Mouse (Mus musculus) midbrain, embryonic 11.5 days (tissue): Measurements from ENCODE around the gene Map3k14. TPM values are rescaled to one million over a fixed set of nuclear protein-coding genes. Genes with fewer than 3 reads are reported as not detected.

Source experiments
- ATAC-seq: fragments of 200-750 bp; cut with Nextera tagmentation; 2 replicates; pipeline ENCODE4 v1.8.0; 2017; ENCODE audit warnings: moderate TSS enrichment, moderate library complexity; ENCODE audit not compliant: low FRiP score
- DNase-seq: peaks from one replicate; pipeline ENCODE4 v3.0.0; 2015; ENCODE audit warnings: low spot score; ENCODE audit errors: missing footprints
- H3K27ac ChIP-seq: fragments of 300-500 bp; sonication (generic); 2 replicates; pipeline ENCODE4 v1.5.1; 2014; ENCODE audit warnings: low read depth, low read length
- H3K27me3 ChIP-seq: fragments of 300-500 bp; sonication (generic); 2 replicates; pipeline ENCODE4 v1.6.1; 2014; ENCODE audit warnings: mild to moderate bottlenecking, low read length, moderate library complexity, mixed read lengths; ENCODE audit not compliant: control insufficient read depth, insufficient read depth
- H3K36me3 ChIP-seq: fragments of 300-500 bp; sonication (generic); 2 replicates; pipeline ENCODE4 v1.6.1; 2014; ENCODE audit warnings: mild to moderate bottlenecking, low read length, moderate library complexity, mixed read lengths; ENCODE audit not compliant: control insufficient read depth, insufficient read depth
- H3K4me1 ChIP-seq: fragments of 300-500 bp; sonication (generic); 2 replicates; pipeline ENCODE4 v1.6.1; 2014; ENCODE audit warnings: low read length; ENCODE audit not compliant: control insufficient read depth, insufficient read depth
- H3K4me2 ChIP-seq: fragments of 300-500 bp; sonication (generic); 2 replicates; pipeline ENCODE4 v1.6.1; 2014; ENCODE audit warnings: mild to moderate bottlenecking, moderate library complexity
- H3K4me3 ChIP-seq: fragments of 300-500 bp; sonication (generic); 2 replicates; pipeline ENCODE4 v1.5.1; 2014; ENCODE audit warnings: low read depth, low read length
- H3K9ac ChIP-seq: fragments of 300-500 bp; sonication (generic); 2 replicates; pipeline ENCODE4 v1.6.1; 2014; ENCODE audit warnings: low read length
- H3K9me3 ChIP-seq: fragments of 300-500 bp; sonication (generic); 2 replicates; pipeline ENCODE4 v1.6.1; 2016; ENCODE audit warnings: low read length; ENCODE audit not compliant: control insufficient read depth
- WGBS: fragments of 180-500 bp; shearing (Covaris S2); extraction: QIAGEN DNeasy Blood & Tissue Kit; methylation state at CpG from one replicate; pipeline ENCODE4 v1.1.7; 2014; 5-methylcytosine and 5-hydroxymethylcytosine counted together
- polyA plus RNA-seq: library from polyadenylated mRNA; unstranded; fragments of >200 nt; fragmentation: Nextera tagmentation; extraction: Ambion mirVana; gene quantifications from 2 replicates; pipeline ENCODE4 v1.2.1, GENCODE M21; 2014

Map3k14 gene
- polyA plus RNA-seq, 1 experiment from 2014 or later, result 3.3 TPM

- Histone ChIP-seq H3K9me3 (no peaks in the 10 kb centered on the region), H3K9ac (no peak overlapping the region), H3K4me1 (peaks cover 3% of the 10 kb centered on the region), H3K27me3 (no peaks in the 10 kb centered on the region), H3K4me3 (no peak overlapping the region), H3K4me2 (no peak overlapping the region), H3K27ac (no peak overlapping the region), H3K36me3 (no peaks in the 10 kb centered on the region)
- WGBS, result 87% methylated on average over 4 of the region's 4 CpGs
- ATAC-seq (no peak), DNase-seq (no peak)
Measured at GRCm38 (mm10) chr11:103257938-103258481, 9.3 kb downstream of the Map3k14 start.

DNA sequence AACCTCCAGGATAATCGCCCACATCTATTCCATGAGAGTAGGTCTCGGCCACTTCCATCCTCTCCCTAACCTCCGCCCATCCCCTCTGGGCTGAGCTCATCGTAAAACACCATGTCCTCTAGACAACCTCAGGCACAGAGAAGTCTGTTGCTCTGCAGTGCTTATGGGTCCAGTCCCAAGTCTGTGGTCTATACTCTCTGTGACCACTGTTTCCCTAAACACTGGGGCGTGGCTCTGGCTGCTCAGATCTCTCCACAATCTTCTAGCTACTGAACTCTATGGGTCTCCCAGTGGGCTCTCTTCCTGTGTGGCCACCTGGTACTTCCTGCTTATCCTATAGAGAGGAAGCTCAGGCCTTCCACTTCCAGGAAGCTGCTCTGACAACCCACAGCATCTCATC lies 13.7 kb downstream of the Map3k14 start:
- H3K36me3 ChIP-seq, result no peaks in the 10 kb centered on the region
- H3K4me3 ChIP-seq, result no peak overlapping the region
- no peaks in the 10 kb centered on the region; the same call in 1 of the 2 replicates for H3K4me1 ChIP-seq
- H3K9ac ChIP-seq, result no peak overlapping the region
- H3K9me3 ChIP-seq, result no peaks in the 10 kb centered on the region
- ATAC-seq (no peak), DNase-seq (no peak)
- 91% methylated on average over 5 of the region's 5 CpGs for WGBS
- H3K27me3 ChIP-seq, result no peaks in the 10 kb centered on the region
- no peak overlapping the region for H3K4me2 ChIP-seq
- H3K27ac ChIP-seq, result no peak overlapping the region

DNA sequence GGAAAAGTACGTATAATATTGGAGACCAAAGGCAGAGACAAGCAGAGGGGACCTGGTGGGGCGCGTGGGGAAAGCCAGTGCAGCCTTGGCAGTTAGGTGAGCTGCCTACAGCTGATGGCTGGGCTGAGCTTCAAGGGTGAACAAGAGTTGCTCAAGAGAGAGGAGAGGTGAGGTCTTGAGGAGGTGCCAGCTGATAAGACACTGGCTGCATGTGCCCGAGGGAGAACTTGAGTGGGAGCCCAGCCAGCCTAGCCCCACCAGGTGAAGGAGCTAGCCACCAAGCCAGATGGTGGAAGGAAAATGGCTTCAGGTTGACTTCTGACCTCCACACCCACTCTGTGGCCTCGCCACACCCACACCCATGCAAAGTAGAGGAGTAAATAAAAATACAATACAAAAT lies 14.9 kb downstream of the Map3k14 start:
- WGBS, result 91% methylated on average over 5 of the region's 5 CpGs
- H3K4me3 ChIP-seq, result no peak overlapping the region
- H3K27ac ChIP-seq, result no peak overlapping the region
- DNase-seq (no peak), ATAC-seq (no peak)
- no peaks in the 10 kb centered on the region; the same call in 1 of the 2 replicates for H3K4me1 ChIP-seq
- no peaks in the 10 kb centered on the region for H3K27me3 ChIP-seq
- H3K36me3 ChIP-seq, result no peaks in the 10 kb centered on the region
- no peaks in the 10 kb centered on the region for H3K9me3 ChIP-seq
- no peak overlapping the region for H3K4me2 ChIP-seq
- no peak overlapping the region for H3K9ac ChIP-seq

- Histone ChIP-seq H3K4me3 (no peak overlapping the region), H3K9ac (no peak overlapping the region), H3K4me2 (no peak overlapping the region), H3K9me3 (no peaks in the 10 kb centered on the region), H3K4me1 (no peaks in the 10 kb centered on the region; the same call in 1 of the 2 replicates), H3K36me3 (no peaks in the 10 kb centered on the region), H3K27me3 (no peaks in the 10 kb centered on the region), H3K27ac (no peak overlapping the region)
- ATAC-seq (no peak), DNase-seq (no peak)
- 91% methylated on average over 3 of the region's 3 CpGs for WGBS
Measured at GRCm38 (mm10) chr11:103250324-103250723, 16.9 kb downstream of the Map3k14 start.

- no peaks in the 10 kb centered on the region for H3K27me3 ChIP-seq
- DNase-seq, result no peak
- no peak overlapping the region for H3K4me3 ChIP-seq
- H3K9me3 ChIP-seq, result no peaks in the 10 kb centered on the region
- 81% methylated on average over 6 of the region's 6 CpGs for WGBS
- H3K4me2 ChIP-seq, result no peak overlapping the region
- ATAC-seq, result no peak
- no peaks in the 10 kb centered on the region; the same call in 1 of the 2 replicates for H3K4me1 ChIP-seq
- no peaks in the 10 kb centered on the region for H3K36me3 ChIP-seq
- no peak overlapping the region for H3K27ac ChIP-seq
- H3K9ac ChIP-seq, result no peak overlapping the region
Measured at GRCm38 (mm10) chr11:103249509-103249908, 17.8 kb downstream of the Map3k14 start.

DNA sequence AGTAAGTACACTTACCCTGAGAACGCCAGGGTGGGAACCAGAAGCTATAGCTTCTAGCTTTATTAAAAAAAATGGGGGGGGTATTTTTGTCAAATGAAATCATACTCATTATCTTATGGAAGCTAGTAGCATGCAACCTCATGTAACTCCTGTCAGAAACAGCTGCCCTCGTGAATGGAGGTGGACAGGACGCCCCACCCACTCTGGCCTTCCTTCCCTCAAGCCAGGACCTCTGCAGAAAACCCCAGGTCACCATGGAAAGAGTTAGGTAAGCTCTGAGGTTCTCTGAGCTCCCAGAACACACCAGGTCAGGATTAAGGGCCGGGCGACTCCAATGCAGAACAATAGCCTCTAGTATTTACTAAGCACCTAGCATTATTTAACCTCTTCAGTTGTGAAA lies 18.4 kb downstream of the Map3k14 start:
- Histone ChIP-seq H3K4me2 (no peak overlapping the region), H3K4me1 (no peaks in the 10 kb centered on the region; the same call in 1 of the 2 replicates), H3K9ac (no peak overlapping the region), H3K4me3 (no peak overlapping the region), H3K9me3 (no peaks in the 10 kb centered on the region), H3K27ac (no peak overlapping the region), H3K27me3 (no peaks in the 10 kb centered on the region), H3K36me3 (0 out of 2 replicates have a peak, but pooled peaks cover 3% of the 10 kb centered on the region)
- no peak for DNase-seq
- no peak for ATAC-seq
- 72% methylated on average over 5 of the region's 5 CpGs for WGBS

DNA sequence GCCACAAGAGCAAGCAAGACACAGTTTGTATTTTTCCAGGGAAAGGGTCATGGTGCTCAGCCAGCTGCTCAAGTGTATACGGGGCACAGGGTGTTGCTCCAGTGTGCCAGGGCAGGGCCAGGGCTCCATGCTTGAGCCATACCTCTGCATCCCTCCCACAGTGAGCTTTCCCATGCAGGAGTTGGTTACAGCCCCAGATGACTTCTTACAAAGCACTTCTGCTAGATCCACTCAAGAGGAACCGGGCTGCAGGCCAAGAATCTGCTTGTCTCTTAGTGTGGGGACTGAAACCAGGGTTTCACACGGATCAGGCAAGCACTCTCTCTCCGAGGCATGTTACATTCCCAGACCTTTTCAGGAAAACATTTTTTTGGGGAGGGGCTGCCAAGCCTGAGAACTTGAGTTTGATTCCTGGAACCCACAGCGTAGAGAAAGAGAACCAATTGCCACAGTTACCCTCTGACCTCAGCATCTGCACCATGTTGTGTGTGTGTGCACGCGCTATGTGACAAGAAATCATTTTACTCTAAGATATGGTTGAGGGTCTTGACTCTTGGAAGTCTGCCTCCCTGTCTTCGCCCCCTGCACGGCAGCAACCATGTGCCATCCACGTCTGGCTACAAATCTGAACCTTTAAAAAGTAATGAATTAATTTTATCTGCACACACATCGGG lies 19.6 kb downstream of the Map3k14 start:
- DNase-seq (no peak), ATAC-seq (no peak)
- Histone ChIP-seq H3K4me3 (no peak overlapping the region), H3K36me3 (0 out of 2 replicates have a peak, but pooled peaks cover 3% of the 10 kb centered on the region), H3K4me1 (no peaks in the 10 kb centered on the region), H3K4me2 (no peak overlapping the region), H3K9ac (no peak overlapping the region), H3K9me3 (no peaks in the 10 kb centered on the region), H3K27me3 (no peaks in the 10 kb centered on the region), H3K27ac (no peak overlapping the region)
- 85% methylated on average over 11 of the region's 11 CpGs for WGBS

GRCm38 (mm10) chr11:103246731-103247290 lies 20.5 kb downstream of the Map3k14 start:
- ATAC-seq (no peak), DNase-seq (no peak)
- H3K4me3 ChIP-seq, result no peak overlapping the region
- H3K27ac ChIP-seq, result no peak overlapping the region
- no peak overlapping the region for H3K4me2 ChIP-seq
- no peaks in the 10 kb centered on the region for H3K27me3 ChIP-seq
- no peaks in the 10 kb centered on the region for H3K4me1 ChIP-seq
- WGBS, result 84% methylated on average over 4 of the region's 4 CpGs
- no peak overlapping the region for H3K9ac ChIP-seq
- 0 out of 2 replicates have a peak, but pooled peaks cover 3% of the 10 kb centered on the region for H3K36me3 ChIP-seq
- no peaks in the 10 kb centered on the region for H3K9me3 ChIP-seq

- no peaks in the 10 kb centered on the region for H3K4me1 ChIP-seq
- H3K36me3 ChIP-seq, result 0 out of 2 replicates have a peak, but pooled peaks cover 3% of the 10 kb centered on the region
- H3K4me3 ChIP-seq, result no peak overlapping the region
- ATAC-seq, result no peak
- no peaks in the 10 kb centered on the region for H3K9me3 ChIP-seq
- WGBS, result 82% methylated on average over 10 of the region's 10 CpGs
- no peaks in the 10 kb centered on the region for H3K27me3 ChIP-seq
- H3K9ac ChIP-seq, result no peak overlapping the region
- no peak overlapping the region for H3K4me2 ChIP-seq
- no peak for DNase-seq
- H3K27ac ChIP-seq, result no peak overlapping the region
Measured at GRCm38 (mm10) chr11:103246081-103246730, 21.1 kb downstream of the Map3k14 start.
